Mouse (Mus musculus) myocyte (in vitro differentiated cells): ENCODE measurements around the gene Atp13a5. TPM values are rescaled to one million over a fixed set of nuclear protein-coding genes. Genes with fewer than 3 reads are reported as not detected.

ENCODE experiments used
- H3K27me3 ChIP-seq: one replicate; pipeline ENCODE4 v1.6.1; 2011; ENCODE audit not compliant: control insufficient read depth, insufficient read depth, insufficient read length
- H3K36me3 ChIP-seq: one replicate; pipeline ENCODE4 v1.6.1; 2011; ENCODE audit not compliant: control insufficient read depth, insufficient read depth
- H3K4me2 ChIP-seq: one replicate; pipeline ENCODE4 v1.6.1; 2011; ENCODE audit warnings: low read depth, control low read depth
- H3K4me3 ChIP-seq: one replicate; pipeline ENCODE4 v1.5.1; 2011; ENCODE audit warnings: mild to moderate bottlenecking, control low read depth, moderate library complexity
- H3K79me2 ChIP-seq: one replicate; pipeline ENCODE4 v1.6.1; 2011; ENCODE audit not compliant: control insufficient read depth, insufficient read depth
- H3ac ChIP-seq: one replicate; pipeline ENCODE4 v1.6.1; 2011; ENCODE audit not compliant: control insufficient read depth, insufficient read length
- CEBPB ChIP-seq: IDR thresholded peaks from 2 replicates; pipeline ENCODE4 v1.6.1; 2011; ENCODE audit warnings: mild to moderate bottlenecking, moderate library complexity; ENCODE audit not compliant: poor library complexity, insufficient read depth, severe bottlenecking
- E2F4 ChIP-seq: IDR thresholded peaks from one replicate; pipeline ENCODE4 v1.6.1; 2011; ENCODE audit warnings: mild to moderate bottlenecking, control low read depth, moderate library complexity; ENCODE audit not compliant: insufficient read depth
- MAX ChIP-seq: IDR thresholded peaks from one replicate; pipeline ENCODE4 v1.6.1; 2011; ENCODE audit warnings: low read depth, mild to moderate bottlenecking, control low read depth
- MYOD1 ChIP-seq, 3 experiments: IDR thresholded peaks; one replicate each; pipeline ENCODE4 v1.6.1; 2011; ENCODE audit warnings: control low read depth in 2 of 3, low read depth in 2 of 3, mild to moderate bottlenecking in 2 of 3, moderate library complexity in 1 of 3; ENCODE audit not compliant: insufficient read length in 2 of 3, control insufficient read depth in 1 of 3
- MYOG ChIP-seq, 3 experiments: IDR thresholded peaks; one replicate each; pipeline ENCODE4 v1.6.1; 2011; ENCODE audit warnings: control low read depth in 2 of 3, low read depth in 2 of 3, mild to moderate bottlenecking in 2 of 3; ENCODE audit not compliant: insufficient read length in 2 of 3, control insufficient read depth in 1 of 3, insufficient read depth in 1 of 3
- POLR2A ChIP-seq: IDR thresholded peaks from one replicate; pipeline ENCODE4 v1.6.1; 2011; ENCODE audit warnings: low read depth, mild to moderate bottlenecking, control low read depth, moderate library complexity; ENCODE audit not compliant: insufficient read length
- POLR2AphosphoS2 ChIP-seq: IDR thresholded peaks from one replicate; pipeline ENCODE4 v1.6.1; 2011; ENCODE audit warnings: low read depth, control low read depth; ENCODE audit not compliant: insufficient read length
- REST ChIP-seq: IDR thresholded peaks from one replicate; pipeline ENCODE4 v1.6.1; 2011; ENCODE audit warnings: mild to moderate bottlenecking, control low read depth, moderate library complexity; ENCODE audit not compliant: insufficient read depth, insufficient read length
- SRF ChIP-seq: IDR thresholded peaks from one replicate; pipeline ENCODE4 v1.6.1; 2011; ENCODE audit warnings: low read depth; ENCODE audit not compliant: control insufficient read depth, insufficient read length
- TCF12 ChIP-seq: IDR thresholded peaks from one replicate; pipeline ENCODE4 v1.6.1; 2011; ENCODE audit warnings: mild to moderate bottlenecking, control low read depth; ENCODE audit not compliant: poor library complexity, insufficient read depth, severe bottlenecking
- TCF3 ChIP-seq: IDR thresholded peaks from one replicate; pipeline ENCODE4 v1.6.1; 2011; ENCODE audit warnings: low read depth, control low read depth; ENCODE audit not compliant: insufficient read length
- USF1 ChIP-seq: IDR thresholded peaks from one replicate; pipeline ENCODE4 v1.6.1; 2011; ENCODE audit warnings: low read depth, mild to moderate bottlenecking, control low read depth, moderate library complexity
- polyA plus RNA-seq: library from polyadenylated mRNA; unstranded; fragments of >200 nt; fragmentation: generic; extraction: Trizol; gene quantifications from one replicate; pipeline ENCODE4 v1.2.1, GENCODE M21; 2012; ENCODE audit warnings: missing spikeins

Gene Atp13a5
- polyA plus RNA-seq, 1 experiment, result 0.18 TPM

DNA sequence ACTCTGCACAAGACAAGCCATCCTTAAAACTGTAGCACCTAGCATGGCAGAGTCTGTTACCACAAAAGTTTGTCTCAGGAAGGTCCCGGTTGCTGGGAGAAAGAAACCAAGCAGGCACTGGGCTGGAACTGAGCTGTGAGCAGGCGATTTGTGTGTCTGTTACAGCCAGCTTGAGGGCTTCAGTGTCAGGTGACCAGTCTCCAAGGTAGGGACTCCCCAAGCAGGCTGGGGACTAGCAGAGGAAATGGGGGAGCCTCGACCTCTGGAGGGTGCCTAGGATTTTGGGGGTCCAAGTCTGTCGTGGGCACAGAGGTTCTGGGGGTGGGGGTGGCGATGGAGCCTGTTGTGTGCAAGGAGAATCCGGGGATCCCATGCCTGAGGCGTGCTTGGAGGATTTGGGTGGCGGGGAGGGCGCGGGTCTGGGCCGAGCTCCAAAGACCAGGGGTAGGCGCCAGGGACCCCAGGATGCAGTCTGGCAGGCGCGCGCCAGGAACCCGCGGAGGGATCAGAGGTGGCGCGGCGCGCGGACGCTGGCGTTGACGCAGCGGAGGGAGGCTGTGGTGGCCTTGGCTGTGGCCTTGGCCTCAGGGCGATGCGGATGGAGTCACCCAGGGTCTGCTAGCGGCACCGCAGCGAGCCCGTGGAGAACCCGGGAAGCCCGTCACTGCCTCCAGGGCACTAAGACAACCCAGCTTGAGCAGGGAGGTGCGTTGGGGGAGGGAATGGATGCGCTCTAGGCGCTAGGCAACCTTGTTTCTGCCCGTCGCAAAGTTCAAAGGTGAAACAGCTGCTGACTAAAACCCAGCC, 168.7 kb downstream of the Atp13a5 start, which contains the start of gene Hrasls:
Gene Hrasls, plus strand, starts transcription at position 91 of the 807 bp plus-strand sequence.
- Histone ChIP-seq H3K36me3 (no peaks in the 10 kb centered on the region), H3K4me2 (peak within 1 kb of the TSS; percentile 43), H3ac (no peak within 1 kb of the TSS), H3K4me3 (no peak within 1 kb of the TSS), H3K27me3 (no peaks in the 10 kb centered on the region), H3K79me2 (no peaks in the 10 kb centered on the region)
- no peak for TF ChIP-seq CEBPB
- peak; percentile 47 for TF ChIP-seq POLR2A

DNA sequence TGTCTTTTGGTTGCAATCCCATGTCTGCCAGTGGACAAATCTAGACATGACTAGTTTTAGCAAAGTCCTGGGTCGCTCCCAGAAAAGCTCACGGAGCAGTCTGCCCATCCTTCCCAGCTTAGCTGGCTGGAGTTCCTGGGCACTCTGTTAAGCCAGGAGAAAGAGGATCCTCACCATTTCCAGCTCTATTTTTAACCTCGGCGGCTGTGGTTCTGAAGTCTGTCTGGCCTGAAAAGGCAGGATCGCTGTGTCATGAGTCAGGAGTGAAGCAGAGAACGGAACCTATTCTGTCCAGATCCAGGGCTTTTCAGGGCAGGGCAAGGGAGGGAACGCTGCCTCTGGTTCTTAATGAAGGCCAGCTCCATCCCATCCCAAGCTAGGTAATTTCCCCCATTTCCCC, 169.7 kb downstream of the Atp13a5 start:
- Histone ChIP-seq H3K27me3 (no peaks in the 10 kb centered on the region), H3K4me3 (no peak overlapping the region), H3ac (no peak overlapping the region), H3K36me3 (no peaks in the 10 kb centered on the region), H3K4me2 (peak overlapping the region; percentile 43), H3K79me2 (no peaks in the 10 kb centered on the region)
- TF ChIP-seq E2F4 (no peak), CEBPB (no peak), TCF12 (no peak), SRF (no peak), MYOD1 (IDR thresholded peaks at IDR 0.05; ENCODE audit: control insufficient read depth in 1 of 3, insufficient read length in 2 of 3, low read depth in 2 of 3) (no peak), REST (no peak), MAX (no peak), USF1 (no peak), MYOG (IDR thresholded peaks at IDR 0.05; ENCODE audit: control insufficient read depth in 1 of 3, insufficient read depth in 1 of 3, insufficient read length in 2 of 3, low read depth in 2 of 3) (no peak), POLR2AphosphoS2 (no peak), POLR2A (no peak), TCF3 (no peak)

DNA sequence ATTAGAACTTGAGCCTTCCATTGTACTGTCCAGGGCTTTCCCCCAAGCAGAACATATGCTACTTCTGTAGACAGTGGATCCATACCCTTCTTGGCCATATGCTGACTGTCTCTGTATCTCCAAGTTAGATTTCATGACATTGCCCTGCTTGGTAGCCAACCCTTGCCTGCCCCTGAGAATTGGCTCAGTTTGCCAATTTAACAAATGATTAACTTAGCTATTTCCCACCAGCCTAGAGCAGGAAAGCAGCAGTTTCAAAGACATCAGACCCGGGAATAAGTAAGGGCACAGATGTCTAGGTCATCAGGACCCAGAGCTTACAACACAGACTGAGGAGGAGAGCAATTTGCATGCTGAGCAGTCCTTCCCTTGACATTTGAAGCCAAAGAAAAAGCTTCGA, 173.0 kb downstream of the Atp13a5 start:
- Histone ChIP-seq H3K36me3 (no peaks in the 10 kb centered on the region), H3K79me2 (no peaks in the 10 kb centered on the region), H3ac (no peak overlapping the region), H3K4me3 (no peak overlapping the region), H3K4me2 (no peak overlapping the region), H3K27me3 (no peaks in the 10 kb centered on the region)
- TF ChIP-seq MYOG (IDR thresholded peaks at IDR 0.05; ENCODE audit: control insufficient read depth in 1 of 3, insufficient read depth in 1 of 3, insufficient read length in 2 of 3, low read depth in 2 of 3) (no peak), USF1 (no peak)

DNA sequence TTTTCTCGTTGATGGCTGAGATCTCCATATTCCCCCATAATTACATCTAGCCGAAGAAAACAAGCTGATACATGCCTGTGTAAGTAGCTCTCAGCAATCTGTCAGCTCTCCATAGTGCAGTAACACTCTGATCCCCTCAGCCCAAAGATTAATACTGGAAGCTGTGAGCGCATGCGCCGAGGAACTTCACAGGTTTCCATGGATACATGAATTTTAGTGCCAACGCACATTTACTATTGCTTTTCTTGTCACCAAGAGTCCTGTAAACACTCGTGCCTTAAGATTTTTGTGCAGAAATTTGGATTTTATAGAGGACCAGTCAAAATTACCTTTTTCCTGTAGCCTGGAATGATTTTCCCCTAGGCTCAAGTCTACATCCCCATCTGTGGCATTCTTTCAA, 173.7 kb downstream of the Atp13a5 start:
- Histone ChIP-seq H3ac (no peak overlapping the region), H3K4me2 (no peak overlapping the region), H3K4me3 (no peak overlapping the region), H3K36me3 (no peaks in the 10 kb centered on the region), H3K27me3 (no peaks in the 10 kb centered on the region), H3K79me2 (no peaks in the 10 kb centered on the region)
- TF ChIP-seq SRF (no peak), MAX (no peak), USF1 (no peak)

DNA sequence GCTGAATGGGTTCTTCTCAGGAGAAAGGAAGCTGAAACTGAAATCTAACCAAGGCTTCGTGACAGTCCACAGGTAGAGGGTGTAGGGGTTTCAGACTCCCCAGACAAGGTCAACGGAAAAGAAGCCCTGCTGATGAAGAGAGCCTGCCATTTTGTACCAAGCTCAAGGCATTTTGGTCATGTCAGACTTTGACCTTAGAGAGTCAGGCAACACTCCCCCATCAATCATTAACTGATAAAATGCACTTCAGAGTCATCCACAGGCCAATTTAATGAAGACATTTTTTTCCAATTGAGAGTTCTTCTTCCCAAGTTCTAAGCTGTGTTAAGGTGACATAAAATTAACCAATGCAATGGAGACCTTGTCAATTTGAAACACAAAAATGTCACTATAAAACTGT, 177.4 kb downstream of the Atp13a5 start:
- Histone ChIP-seq H3K27me3 (no peaks in the 10 kb centered on the region), H3K4me2 (no peak overlapping the region)

More for the DNA sequence above, 177.4 kb downstream of the Atp13a5 start:
- H3K79me2 ChIP-seq, result no peaks in the 10 kb centered on the region
- H3K4me3 ChIP-seq, result no peak overlapping the region
- TF ChIP-seq MYOG (IDR thresholded peaks at IDR 0.05; ENCODE audit: control insufficient read depth in 1 of 3, insufficient read depth in 1 of 3, insufficient read length in 2 of 3, low read depth in 2 of 3) (no peak), CEBPB (no peak), REST (no peak), TCF3 (no peak), TCF12 (no peak), E2F4 (no peak), MAX (no peak), MYOD1 (IDR thresholded peaks at IDR 0.05; ENCODE audit: control insufficient read depth in 1 of 3, insufficient read length in 2 of 3, low read depth in 2 of 3) (no peak), USF1 (no peak), POLR2AphosphoS2 (no peak), SRF (no peak)
- no peaks in the 10 kb centered on the region for H3K36me3 ChIP-seq
- no peak overlapping the region for H3ac ChIP-seq
